Mouse (Mus musculus) heart, embryonic 12.5 days (tissue): ENCODE results near the gene Sec22b. TPM values are rescaled to one million over a fixed set of nuclear protein-coding genes. Genes with fewer than 3 reads are reported as not detected.

Source experiments
- polyA plus RNA-seq: library from polyadenylated mRNA; unstranded; fragments of >200 nt; fragmentation: Nextera tagmentation; extraction: Ambion mirVana; gene quantifications from 2 replicates; pipeline ENCODE4 v1.2.1, GENCODE M21; 2016

Gene Sec22b
- polyA plus RNA-seq, 1 experiment from 2014 or later: 123 TPM

Other genes with a start within 250 kb of the Sec22b start
- 24.6 and 25.1 TPM in 2 replicates for gene Prkab2, start 243.0 kb upstream of the Sec22b start, polyA plus RNA-seq
- gene Gm17651, start 226.5 kb upstream of the Sec22b start, polyA plus RNA-seq: not detected in 2 replicates
- gene Pde4dip, start 12.5 kb upstream of the Sec22b start, polyA plus RNA-seq: 101 and 109 TPM in 2 replicates
- 16.7 and 17.7 TPM in 2 replicates for gene Notch2, start 112.3 kb downstream of the Sec22b start, polyA plus RNA-seq